Mouse (Mus musculus) brain, embryonic 18.5 days (tissue): ENCODE results near the gene Tenm4.

Source experiments
- DNase-seq: peaks from one replicate; pipeline ENCODE4 v3.0.0-alpha.2; 2012; ENCODE audit warnings: low read depth, low spot score

Gene Tenm4

DNA sequence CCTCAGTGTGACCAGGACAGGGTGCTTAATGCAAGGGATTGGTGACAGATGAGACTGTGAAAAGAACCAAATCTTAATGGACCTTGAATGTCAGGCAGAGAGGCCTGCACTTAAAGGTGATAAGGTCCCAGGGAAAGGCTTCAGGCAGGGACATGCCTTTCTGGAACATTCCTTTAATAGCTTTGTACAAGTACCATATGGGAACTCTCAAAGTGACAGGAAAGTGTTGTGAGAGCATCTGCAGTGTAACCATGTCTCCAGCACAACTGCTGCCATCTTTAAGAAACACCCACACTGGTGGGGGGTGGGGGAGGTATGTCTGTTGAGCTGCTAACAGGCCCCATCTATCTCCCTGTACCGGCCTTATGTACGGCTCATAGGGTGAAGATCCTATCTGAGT lies 506.0 kb downstream of the Tenm4 start:
- DNase-seq = no peak

DNA sequence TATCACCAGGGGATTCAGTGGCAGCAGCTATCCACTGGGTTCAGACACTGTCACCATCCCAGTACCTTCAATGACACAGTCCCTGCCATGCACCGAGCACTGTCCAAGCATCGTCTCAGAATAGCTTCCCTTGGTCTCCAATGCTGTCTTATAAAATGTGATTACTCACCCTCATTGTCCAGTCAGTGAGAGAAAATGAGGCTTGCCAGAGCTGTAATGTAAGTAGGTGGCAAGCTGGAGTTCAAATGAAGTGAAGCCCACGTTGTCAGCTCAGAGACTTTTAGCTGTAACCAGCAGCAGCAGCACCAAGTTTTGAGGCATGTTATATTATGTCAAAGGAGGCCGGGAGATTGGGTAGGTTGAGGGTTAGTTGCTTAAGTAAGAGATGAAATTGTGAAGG lies 507.2 kb downstream of the Tenm4 start:
- no peak for DNase-seq

DNA sequence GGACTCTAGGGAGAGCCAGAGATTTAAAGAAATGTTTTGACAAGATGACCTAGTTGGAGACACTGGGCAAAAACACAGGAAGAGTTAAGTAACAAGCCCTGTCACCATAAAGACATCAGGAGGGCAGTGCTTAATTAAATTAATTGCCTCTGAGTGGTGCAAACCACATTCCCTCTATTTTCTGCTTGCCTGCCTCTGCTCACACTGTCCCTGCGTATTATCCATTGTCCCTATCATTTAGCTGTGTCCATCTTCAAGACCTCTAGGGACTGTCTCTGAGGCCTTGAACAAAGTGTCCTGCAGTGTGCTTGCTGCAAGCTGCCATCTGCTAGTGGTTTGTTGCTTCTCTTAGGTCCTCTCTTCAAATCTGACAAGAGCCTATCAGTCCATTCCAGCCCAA lies 508.7 kb downstream of the Tenm4 start:
- no peak for DNase-seq

DNA sequence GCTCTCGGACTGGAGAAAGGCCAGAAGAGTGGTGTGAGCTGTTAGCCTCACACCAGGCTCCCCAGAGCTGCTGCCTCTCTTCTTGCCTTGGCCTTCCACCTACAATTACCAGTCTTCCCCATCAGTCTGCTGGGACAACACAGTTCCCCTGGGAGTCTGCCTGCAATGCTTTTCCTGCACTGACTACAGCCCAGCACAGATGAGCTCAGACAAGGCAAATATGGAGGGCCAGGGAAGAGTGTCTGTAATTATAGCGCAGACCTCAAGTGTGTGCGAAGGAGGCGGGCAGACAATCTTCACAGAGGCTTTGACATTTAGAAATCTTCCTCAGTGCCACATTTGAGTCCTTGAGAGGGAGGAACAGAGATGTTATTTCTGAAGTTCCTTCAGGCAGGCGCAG lies 509.4 kb downstream of the Tenm4 start:
- no peak for DNase-seq

DNA sequence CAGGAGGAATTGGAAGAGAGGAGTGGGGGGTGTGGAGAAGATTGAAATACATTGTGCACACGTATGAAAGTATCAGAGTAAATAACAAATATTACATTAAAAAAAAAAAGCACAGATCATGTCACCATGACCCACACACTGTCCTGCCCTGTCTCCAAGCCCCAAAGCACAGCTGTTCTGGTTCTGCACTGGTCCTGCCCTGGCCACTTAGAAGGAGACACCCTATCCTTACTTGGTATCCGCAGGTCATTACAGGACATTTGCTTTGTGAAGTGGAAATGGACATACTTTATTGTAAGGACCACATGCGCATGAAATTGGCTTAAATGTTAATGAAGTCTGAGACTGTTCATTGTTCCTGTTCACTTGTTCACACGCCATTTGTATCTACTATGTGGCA lies 510.8 kb downstream of the Tenm4 start:
- DNase-seq = no peak

DNA sequence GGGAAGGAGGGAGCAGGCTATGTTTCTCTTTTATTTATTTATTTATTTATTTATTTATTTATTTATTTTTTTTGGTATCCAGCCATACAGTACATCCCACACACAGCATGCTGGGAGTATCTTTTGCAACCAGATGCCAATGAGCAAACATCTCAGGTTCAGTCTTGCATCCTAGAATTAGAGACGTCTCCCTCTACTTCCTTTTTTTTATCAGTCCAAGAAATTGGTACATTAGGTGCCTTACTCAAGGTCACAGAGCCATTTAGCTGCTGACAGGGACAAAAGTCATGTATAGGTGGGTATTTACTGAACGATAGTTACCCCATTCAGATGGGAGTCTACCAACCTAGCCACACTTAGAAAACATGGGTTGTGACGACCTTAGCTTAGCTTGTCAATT lies 517.1 kb downstream of the Tenm4 start:
- DNase-seq = no peak

DNA sequence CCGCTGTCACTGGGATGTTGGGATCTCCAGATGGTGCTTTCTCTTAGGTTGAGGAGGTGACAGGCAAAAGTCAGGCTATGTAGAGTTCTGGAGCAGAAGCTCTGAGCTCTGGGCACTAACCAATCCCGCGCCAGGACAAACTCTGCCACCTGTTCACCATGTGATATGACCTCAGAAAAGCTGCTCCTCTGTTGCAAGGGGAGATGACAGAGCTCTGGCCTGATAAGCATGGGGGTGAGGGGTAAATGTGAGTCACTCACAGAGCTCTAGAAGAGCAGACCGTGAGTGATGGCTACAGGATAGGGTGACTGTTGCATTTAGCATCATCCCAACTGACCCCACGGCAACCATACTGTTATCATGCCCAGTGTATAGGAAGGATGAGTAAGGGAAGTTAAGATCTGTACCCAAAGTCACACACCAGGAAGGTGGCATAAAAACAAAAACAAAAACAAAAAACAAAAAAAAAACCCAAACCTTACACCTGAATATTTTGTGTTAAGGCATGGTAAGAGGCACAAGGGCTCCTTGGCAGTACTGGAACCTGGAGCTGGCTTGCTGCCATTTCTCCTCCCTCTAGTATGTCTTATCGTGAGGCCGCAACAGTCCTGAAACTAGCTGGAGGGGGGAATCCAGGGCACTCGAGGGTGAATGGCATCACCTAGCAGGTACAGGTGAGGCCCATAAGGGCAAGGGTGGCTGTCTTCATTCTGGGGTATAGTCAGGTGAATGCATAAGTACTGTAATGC lies 530.2 kb downstream of the Tenm4 start:
- DNase-seq = no peak

DNA sequence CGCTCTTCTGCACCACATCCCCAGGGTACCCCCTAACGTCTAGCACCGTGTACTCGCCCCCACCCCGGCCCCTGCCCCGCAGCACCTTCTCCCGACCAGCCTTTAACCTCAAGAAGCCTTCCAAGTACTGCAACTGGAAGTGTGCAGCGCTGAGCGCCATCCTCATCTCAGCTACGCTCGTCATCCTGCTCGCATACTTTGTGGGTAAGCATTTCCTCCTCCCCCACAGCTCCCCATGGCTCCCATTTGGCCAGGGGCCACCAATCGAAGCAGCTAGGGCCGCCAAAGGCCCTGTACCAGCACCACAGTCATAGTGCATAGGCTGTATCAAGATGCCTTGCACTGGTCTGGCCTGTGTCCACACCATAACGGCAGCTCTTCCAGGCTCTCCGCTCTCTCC lies 532.9 kb downstream of the Tenm4 start:
- no peak for DNase-seq

DNA sequence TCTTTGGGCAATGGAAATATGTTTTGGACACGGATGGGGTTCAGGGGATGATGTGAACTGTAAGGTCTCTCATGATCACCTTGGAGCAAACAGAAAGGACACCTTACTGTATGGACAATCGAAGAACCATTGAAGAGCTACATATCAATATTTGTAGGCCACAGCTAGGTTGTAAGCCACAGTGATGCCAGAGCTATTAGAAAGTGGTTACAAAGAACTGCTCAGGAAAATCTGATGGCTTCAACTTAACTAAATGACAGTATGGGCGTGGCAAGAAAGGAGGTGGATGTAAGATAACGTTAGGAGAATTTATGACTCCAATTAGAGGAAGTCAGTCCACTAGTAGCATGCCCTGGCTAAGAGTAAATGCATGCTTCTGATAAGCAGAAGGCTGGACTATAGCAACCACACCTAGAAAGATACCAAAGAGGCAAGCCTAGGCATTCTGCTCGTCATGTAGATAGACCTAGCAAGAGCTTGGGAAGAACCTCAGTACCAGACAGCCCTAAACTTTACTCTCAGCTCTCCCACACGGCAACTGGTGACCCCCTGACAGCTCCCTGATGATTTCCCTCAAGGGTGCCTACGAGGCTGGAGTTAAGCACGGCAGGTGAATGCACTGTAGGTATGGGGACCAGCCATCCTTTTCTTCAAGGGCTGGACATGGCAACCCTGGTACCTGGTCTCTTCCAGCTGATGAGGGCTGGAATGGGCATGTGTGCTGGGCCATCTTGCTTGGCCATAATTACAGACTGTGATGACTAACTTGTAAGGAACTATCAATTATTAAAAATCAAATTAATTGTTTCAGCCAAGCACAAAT lies 534.5 kb downstream of the Tenm4 start:
- no peak for DNase-seq

DNA sequence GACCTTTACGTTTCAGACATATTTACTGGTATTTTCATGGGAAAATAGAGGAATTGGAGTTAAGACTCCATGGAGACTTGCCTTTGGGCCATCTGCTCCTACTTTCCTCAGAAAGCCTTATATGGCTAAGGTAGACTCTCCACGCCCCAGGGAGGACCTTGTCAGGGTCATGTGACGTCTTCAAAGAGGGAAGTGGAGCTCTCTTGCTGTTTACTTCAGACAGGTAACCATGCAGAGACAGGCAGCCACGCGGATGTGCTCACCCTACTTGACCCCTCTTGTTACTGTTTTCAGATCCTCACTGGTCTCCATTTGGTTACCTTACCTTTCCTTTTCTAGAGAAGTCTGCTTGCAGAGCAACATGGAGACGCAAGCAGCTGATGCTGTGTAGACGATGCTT lies 535.5 kb downstream of the Tenm4 start:
- no peak for DNase-seq

DNA sequence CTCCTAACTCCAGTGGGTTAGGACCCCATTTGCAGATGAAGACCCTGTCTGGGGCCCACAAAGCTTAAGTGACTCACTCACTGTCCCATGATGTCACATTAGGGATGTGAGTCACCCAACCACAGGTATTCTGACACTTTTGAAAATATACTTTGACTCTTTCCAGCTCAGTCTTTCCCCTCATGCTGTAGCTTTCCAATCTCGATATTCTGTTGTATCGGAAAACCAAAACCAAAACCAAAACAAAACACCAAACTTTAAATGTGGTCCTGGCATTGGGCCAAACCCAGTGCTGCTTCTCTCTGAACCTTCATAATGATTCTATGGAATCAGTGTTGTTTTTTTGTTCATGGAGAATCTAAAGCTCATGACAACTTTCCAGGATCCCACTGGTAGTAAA lies 536.1 kb downstream of the Tenm4 start:
- DNase-seq = no peak

DNA sequence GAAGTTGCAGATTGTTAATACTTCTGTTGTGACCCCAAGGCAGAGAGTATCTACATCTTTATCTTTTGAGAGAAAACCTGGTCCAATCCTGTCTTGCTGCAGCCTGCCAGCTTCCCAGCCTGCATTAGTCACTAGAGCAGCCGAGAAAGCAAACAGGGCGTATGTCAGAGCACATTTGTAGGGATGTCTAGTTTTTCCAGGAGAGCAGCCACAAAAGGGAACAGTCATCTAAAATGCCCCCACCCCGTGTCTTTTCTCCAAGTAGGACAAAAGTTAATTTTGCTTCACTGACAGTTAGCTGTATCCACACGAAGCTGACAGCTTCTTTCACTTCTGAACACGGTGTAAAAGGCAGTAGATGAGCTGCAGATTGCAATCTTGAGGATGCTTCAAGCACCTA lies 537.0 kb downstream of the Tenm4 start:
- DNase-seq = no peak

DNA sequence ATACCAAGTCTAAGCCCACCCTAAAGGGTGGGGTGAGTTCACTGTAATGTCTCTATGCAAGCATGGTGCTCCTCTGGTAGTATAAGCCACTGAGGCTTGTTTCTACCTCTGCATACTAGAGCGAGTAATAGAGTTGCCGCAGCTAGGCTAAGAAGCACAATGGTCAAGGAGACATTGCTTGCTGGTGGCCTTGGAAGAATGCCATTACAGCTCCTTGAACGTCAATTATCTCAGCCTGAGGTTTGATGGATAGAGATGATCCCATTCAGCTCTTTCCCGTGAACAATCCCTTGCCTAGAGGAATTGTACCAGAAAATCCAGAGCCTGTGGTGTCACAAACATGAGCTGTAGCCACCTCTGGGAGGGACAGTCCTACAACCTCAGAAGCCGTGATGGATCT lies 537.5 kb downstream of the Tenm4 start:
- no peak for DNase-seq

DNA sequence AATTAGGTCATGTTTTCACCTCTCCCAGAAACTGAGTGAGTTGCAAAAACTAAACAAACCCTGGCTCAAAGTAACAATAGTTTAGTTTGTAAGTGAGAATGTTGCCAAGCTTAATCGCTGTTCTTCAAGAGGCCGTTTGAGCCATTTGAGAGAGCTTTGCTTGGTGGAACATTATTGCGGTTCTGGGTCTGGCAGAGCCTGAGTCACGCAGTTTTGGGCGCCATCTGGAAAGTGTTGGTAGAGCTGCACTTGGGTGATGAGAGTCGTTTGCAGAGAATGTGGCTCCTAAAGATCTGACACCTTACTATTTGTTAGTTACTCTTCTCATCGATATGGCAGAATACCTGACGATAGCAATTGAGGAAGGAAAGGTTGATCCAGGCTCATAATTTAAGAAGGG lies 537.9 kb downstream of the Tenm4 start:
- DNase-seq = no peak

DNA sequence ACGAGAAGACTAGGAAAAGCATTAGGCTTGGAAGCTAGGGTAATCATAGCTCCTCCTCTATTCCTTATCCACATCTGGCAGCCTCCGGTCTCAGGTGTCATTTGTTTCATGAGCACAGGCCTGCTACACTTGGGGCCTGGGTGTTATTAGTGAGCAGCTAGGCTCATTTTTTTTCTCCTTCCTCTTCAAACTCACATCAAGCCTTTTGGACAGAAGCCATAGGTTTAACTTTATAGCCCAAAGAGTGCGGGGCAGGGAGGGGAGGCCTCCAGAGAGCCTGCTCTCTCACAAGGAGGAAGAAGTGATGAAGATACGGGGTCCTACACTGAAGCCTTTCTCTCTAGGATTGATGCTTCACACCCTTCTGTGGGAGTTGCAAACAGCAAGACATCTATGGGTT lies 538.8 kb downstream of the Tenm4 start:
- DNase-seq = no peak

DNA sequence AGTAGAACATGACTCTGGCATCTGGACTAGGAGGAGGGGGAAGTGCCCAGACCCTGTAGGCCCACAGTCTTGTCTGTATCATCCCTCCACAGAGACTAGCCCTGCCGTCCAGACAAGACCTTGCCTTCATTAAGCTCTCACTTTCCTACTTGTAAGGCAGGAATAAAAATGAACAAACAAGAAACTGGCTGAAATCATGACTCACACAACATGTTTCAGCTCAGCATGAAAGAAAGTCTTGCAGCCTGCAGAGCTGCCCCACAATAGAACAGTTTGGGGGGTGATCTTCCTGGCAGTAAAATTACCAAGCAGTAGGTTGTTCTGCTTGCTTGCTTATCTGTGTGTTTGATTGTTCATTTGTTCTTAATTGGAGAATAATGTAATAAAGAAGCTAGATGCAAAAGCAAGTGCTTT lies 539.6 kb downstream of the Tenm4 start:
- no peak for DNase-seq

DNA sequence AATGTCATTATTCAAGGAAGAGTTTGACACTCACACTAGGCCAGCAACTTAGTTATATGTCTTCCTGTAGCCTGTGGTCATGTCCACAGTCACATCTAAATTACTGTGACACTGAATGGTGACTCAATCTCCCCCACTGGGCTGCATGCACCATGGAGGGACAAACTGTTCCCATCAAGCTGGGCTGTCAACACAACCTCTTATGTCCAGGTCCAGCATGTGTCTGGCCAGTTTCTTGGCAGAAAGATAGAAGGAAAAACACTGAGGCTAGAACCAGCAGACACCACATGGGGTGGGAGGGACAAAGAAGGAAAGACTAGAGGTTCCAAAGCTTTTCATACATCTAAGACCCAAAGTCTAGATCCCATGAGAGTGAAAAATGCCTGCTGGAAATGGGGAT lies 541.8 kb downstream of the Tenm4 start:
- no peak for DNase-seq

DNA sequence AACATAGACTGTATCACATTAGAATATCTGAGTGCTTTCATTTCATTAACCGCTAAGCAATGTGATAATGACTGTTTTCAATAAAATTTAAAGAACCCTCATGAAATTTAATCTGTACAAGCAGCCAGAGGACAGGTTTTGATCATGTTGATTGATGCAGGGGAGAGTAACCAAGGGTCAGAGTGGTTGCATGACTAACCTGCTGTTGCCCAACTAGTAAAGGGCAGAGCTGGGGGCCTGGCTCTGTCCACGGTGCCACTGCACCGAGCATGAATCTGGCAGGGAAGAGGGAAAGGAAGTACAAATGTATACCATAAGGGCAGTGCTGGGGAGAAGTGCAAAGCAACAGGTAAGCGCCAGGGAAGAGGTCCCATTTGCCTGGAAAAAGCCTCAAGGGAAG lies 545.9 kb downstream of the Tenm4 start:
- DNase-seq = no peak

DNA sequence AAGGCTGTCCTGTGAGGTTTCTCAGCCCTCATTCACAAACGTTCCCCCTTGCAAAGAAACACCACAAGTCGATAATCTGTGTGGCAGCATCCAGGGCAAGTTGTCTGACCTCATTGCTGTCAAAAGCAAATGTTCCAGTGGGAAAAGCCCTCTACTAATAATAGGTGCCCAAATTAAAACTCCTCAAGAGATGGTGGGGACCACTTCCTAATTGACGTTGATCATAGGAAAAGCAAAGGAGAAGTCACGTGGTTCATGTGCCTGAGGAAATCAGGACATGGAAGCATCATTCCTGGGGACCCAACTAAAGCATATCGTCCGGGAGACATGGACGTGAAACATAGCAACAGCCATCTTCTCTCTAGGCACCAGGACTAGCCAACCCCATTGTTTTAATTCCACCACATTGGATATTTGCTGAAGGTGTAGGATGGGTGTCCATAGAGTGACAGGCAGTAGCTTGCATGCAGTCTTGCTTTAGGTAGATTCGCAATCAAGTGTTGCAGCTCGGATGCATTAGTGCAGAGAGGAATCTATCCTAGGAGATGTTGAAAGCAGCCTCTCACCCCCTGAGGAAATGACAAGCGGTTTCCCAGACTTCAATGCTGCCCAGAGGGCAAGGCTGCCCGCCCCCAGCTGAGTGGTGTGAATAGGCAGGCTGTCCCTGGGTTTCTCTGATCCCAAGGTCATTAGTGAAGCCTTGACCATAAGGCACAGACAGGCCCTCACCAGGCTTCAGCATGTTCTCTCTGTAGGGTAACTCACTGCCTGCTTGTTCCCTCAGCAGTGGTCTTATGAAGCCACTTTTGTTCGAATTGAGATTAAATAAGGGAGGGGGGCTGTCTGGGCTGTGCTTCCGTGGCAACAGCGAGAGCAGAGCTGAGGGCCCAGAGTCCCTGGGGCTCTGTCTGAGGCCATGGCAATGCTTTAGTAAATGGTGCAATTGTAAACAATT lies 547.4 kb downstream of the Tenm4 start:
- peak; percentile 28 for DNase-seq

DNA sequence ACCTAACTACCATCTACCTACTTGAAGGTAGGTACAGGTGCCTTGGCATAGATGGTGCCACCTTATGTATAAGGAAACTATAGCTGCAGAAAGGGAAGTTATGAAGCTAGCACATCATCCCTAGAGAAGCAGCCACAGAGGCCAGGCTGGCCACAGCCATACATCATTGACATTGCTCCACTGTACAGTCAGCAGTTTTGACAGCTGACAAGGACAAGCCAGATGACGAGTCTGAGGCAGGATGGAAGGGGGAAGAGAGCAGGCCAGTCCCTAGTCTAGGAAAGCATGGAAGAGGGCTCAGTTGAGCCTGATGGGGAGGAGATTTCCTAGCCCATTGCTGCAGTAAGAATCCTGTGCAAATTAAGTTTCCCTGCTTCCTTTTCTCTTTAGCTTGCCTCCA lies 548.9 kb downstream of the Tenm4 start:
- no peak for DNase-seq

DNA sequence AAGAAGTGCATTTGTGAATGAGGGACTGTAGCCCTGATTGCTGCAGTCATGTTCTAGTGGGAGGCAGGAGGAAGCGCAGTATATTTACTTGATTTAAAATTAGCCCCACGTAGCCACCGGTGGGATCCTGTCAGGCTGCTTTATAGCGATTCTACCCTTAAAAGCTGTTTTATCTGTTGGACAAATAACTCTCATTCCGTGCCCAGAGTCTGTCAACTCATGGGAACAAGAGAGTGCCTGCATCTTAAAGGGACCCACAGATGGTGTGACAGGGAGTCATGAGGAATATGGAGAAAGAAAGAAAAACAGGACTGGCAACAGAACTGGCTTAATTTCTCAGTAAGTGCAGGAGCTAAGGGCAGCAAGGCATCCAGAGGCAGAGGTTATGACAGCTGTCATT lies 549.4 kb downstream of the Tenm4 start:
- peak; percentile 59 for DNase-seq

DNA sequence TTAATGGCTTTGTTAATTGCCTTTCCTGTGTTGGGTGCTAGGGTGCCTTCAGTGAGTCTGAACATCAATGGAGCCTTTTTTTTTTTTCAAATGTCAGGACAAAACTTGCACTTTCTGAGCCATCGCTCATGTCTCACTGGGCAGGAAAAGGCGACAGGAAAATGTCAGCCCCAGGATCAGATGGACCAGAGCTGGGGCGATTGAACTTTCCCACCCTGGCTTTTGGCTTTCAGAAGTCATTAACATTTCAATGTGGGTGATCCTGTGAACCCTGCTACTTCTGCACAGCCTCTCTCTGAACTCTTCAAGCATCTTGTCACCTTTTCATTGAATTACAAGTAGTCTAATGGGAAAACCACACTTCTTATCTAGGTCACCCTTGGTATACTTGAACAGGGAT lies 551.8 kb downstream of the Tenm4 start:
- no peak for DNase-seq
